Mouse (Mus musculus): ENCODE data around the gene Zfp444. TPM values are rescaled to one million over a fixed set of nuclear protein-coding genes. Genes with fewer than 3 reads are reported as not detected.
A peak's percentile ranks its signal among the peaks of the same experiment; 100 is the strongest.

The Zfp444 gene
- polyA plus RNA-seq (2011; ENCODE audit: insufficient read length, low read depth, missing spikeins), result 15.2 and 20.9 TPM in 2 replicates

DNA sequence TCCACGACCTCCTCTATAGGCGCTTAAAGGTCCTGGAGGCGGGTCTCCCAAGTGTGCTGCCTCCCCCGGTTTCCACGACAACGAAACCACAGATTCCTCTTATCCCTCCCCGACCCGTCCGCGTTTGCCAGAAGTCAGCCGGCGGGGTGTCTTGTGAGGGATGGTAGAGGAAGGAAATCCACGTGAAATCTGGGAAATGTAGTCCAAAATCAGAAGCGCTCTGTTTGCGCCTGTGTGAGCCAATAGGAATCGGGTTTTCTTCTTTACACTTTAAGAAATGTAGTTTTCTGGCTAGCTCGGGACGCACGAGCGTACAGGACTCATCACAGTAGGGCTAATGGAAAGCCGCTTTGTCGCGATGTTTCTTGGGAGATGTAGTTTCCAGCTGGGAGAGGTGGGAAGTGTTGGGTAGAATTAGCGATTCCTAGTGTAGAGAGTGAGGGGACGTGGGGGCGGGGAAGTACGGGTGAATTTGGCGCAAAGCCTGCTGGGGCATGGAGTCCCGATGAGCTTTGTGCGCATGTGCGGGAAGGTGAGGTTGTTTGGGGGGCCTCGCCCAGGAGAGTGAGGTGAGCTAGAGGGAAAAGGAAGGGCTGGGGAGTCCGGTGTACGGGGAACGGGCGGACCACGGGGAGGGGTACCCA is at the start of gene Zfp444:
Gene Zfp444 (plus strand): TSS at position 221 of the 644 bp plus-strand sequence.
- Histone ChIP-seq H3K27ac (ENCODE audit: insufficient read depth, low read length) (peak within 1 kb of the TSS; percentile 25), H3K4me1 (ENCODE audit: control insufficient read depth, insufficient read depth, low read length) (no peaks in the 10 kb centered on the region), H3K4me3 (ENCODE audit: insufficient read depth, low read length) (peak within 1 kb of the TSS; percentile 95)
- no peak for TF ChIP-seq CTCF (IDR thresholded peaks at IDR 0.05; ENCODE audit: borderline replicate concordance, insufficient read depth, low read length)
- TF ChIP-seq POLR2A (IDR thresholded peaks at IDR 0.05; ENCODE audit: low read depth, low read length), result peak; percentile 75

- Histone ChIP-seq H3K4me3 (ENCODE audit: insufficient read depth, low read length) (no peak overlapping the region), H3K4me1 (ENCODE audit: control insufficient read depth, insufficient read depth, low read length) (no peaks in the 10 kb centered on the region), H3K27ac (ENCODE audit: insufficient read depth, low read length) (no peak overlapping the region)
- TF ChIP-seq CTCF (IDR thresholded peaks at IDR 0.05; ENCODE audit: borderline replicate concordance, insufficient read depth, low read length) (peak; percentile 40; the same call in 1 of the 2 replicates), POLR2A (IDR thresholded peaks at IDR 0.05; ENCODE audit: low read depth, low read length) (no peak)
Observed at GRCm38 (mm10) chr7:6126690-6127448, 45.2 kb upstream of the Zfp444 start.

DNA sequence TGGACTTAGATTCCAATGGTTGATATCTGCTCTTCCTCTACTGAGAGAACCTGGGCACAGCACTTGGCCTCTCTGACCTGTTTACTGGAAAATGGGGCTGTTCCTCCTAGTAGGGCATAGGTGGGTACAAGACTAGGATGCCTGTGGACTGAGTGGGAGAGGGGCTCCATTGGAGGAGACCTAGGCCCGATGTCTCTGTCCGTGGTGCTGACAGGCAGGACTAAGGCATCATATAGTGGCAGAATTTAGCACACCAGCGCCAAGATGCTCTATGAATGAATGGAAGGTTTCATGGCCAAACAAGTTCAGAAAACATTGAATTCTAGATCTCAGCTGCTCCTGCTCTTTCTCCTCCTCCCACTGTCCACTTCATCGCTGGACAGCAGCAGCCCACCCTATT is 41.7 kb upstream of the Zfp444 start:
- Histone ChIP-seq H3K4me3 (ENCODE audit: insufficient read depth, low read length) (no peak overlapping the region), H3K27ac (ENCODE audit: insufficient read depth, low read length) (no peak overlapping the region), H3K4me1 (ENCODE audit: control insufficient read depth, insufficient read depth, low read length) (no peaks in the 10 kb centered on the region)
- TF ChIP-seq CTCF (IDR thresholded peaks at IDR 0.05; ENCODE audit: borderline replicate concordance, insufficient read depth, low read length) (no peak), POLR2A (IDR thresholded peaks at IDR 0.05; ENCODE audit: low read depth, low read length) (no peak)

- Histone ChIP-seq H3K4me1 (ENCODE audit: control insufficient read depth, insufficient read depth, low read length) (no peaks in the 10 kb centered on the region), H3K27ac (ENCODE audit: insufficient read depth, low read length) (no peak overlapping the region)
Observed at GRCm38 (mm10) chr7:6132646-6133045, 39.4 kb upstream of the Zfp444 start.

GRCm38 (mm10) chr7:6136497-6136896 is 35.5 kb upstream of the Zfp444 start:
- Histone ChIP-seq H3K4me3 (ENCODE audit: insufficient read depth, low read length) (no peak overlapping the region), H3K4me1 (ENCODE audit: control insufficient read depth, insufficient read depth, low read length) (no peaks in the 10 kb centered on the region), H3K27ac (ENCODE audit: insufficient read depth, low read length) (no peak overlapping the region)
- TF ChIP-seq POLR2A (IDR thresholded peaks at IDR 0.05; ENCODE audit: low read depth, low read length), result no peak
- no peak for TF ChIP-seq CTCF (IDR thresholded peaks at IDR 0.05; ENCODE audit: borderline replicate concordance, insufficient read depth, low read length)

More at GRCm38 (mm10) chr7:6132646-6133045, 39.4 kb upstream of the Zfp444 start:
- TF ChIP-seq POLR2A (IDR thresholded peaks at IDR 0.05; ENCODE audit: low read depth, low read length) (no peak), CTCF (IDR thresholded peaks at IDR 0.05; ENCODE audit: borderline replicate concordance, insufficient read depth, low read length) (no peak)
- no peak overlapping the region for H3K4me3 ChIP-seq (ENCODE audit: insufficient read depth, low read length)

- no peaks in the 10 kb centered on the region for H3K4me1 ChIP-seq (ENCODE audit: control insufficient read depth, insufficient read depth, low read length)
- no peak for TF ChIP-seq CTCF (IDR thresholded peaks at IDR 0.05; ENCODE audit: borderline replicate concordance, insufficient read depth, low read length)
- TF ChIP-seq POLR2A (IDR thresholded peaks at IDR 0.05; ENCODE audit: low read depth, low read length), result no peak
- H3K27ac ChIP-seq (ENCODE audit: insufficient read depth, low read length), result no peak overlapping the region
- H3K4me3 ChIP-seq (ENCODE audit: insufficient read depth, low read length), result no peak overlapping the region
Observed at GRCm38 (mm10) chr7:6139295-6139694, 32.7 kb upstream of the Zfp444 start.

- H3K4me3 ChIP-seq (ENCODE audit: insufficient read depth, low read length), result no peak overlapping the region
- TF ChIP-seq CTCF (IDR thresholded peaks at IDR 0.05; ENCODE audit: borderline replicate concordance, insufficient read depth, low read length) (no peak), POLR2A (IDR thresholded peaks at IDR 0.05; ENCODE audit: low read depth, low read length) (no peak)
- H3K27ac ChIP-seq (ENCODE audit: insufficient read depth, low read length), result no peak overlapping the region
- H3K4me1 ChIP-seq (ENCODE audit: control insufficient read depth, insufficient read depth, low read length), result peaks cover 14% of the 10 kb centered on the region
Observed at GRCm38 (mm10) chr7:6143991-6144531, 28.0 kb upstream of the Zfp444 start.

DNA sequence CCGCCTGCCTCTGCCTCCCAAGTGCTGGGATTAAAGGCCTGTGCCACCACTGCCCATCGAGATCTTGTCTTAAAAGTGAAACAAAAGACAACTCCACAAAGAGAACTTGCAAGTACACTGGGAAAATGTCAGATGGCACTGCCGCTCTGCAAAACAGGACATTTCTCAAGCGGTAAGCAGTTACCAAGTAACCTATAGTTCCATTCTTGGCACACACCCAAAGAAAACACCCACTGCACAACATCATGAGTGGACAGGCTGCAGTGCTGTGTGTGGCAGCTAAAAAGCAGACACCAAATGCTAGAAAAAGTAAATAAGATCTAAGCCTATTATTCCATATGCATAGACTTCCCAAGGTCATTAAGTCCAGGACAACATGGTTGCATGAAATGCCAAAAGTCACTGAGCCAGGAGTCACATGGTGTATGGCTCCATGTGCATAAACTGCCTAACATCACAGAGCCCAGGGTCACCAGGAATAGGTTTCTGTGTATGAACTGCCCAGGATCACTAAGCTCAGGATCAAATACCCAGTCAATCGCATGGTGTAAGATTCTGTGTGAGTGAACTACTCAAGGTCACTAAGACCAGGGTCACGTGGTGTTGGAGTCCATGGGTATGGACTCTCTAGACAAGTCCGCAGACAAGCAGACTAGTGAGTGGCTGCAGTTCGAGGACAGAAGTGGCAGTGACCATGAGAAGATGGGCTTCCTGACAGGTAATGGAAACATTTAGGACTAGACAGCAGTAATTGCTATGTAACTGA is 26.4 kb upstream of the Zfp444 start:
- no peak for TF ChIP-seq POLR2A (IDR thresholded peaks at IDR 0.05; ENCODE audit: low read depth, low read length)
- no peak for TF ChIP-seq CTCF (IDR thresholded peaks at IDR 0.05; ENCODE audit: borderline replicate concordance, insufficient read depth, low read length)
- H3K4me1 ChIP-seq (ENCODE audit: control insufficient read depth, insufficient read depth, low read length), result peaks cover 14% of the 10 kb centered on the region
- peak overlapping the region; percentile 84 for H3K27ac ChIP-seq (ENCODE audit: insufficient read depth, low read length)
- H3K4me3 ChIP-seq (ENCODE audit: insufficient read depth, low read length), result no peak overlapping the region

DNA sequence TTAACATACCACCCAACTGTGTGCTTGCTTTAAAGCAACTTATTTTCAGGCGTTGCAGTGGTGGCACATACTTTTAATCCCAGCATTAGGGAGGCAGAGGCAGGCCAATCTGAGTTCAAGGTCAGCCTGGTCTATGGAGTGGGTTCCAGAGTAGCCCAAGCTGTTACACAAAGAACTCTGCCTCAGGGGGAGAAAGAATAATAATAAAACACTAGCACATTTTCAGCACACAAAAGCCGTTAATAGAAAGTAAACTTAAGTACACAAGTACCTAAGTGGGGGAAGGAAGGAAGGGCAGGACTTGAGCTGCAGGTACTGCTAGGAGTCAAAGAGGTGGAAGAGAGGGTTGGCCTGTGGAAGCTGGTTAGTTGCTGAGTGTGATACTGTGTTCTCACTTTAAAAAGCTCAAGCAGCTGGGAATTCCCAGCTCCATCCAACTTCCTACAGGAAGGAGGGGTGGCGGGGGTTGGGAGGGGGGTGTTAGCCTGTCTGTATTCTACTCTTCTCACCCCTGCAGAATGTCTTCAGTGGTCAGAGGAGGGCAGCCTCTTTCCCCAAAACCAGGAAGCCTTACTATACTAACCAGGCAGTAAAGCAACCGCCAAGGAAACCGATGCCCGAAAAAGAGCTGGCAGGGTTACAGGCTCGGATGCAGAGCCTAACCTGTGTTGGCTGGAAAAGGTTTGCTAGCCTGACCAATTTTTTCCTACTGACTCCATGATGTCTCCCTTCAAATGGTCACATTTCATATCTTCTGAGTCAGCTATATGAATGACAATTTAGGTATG is 25.6 kb upstream of the Zfp444 start:
- Histone ChIP-seq H3K27ac (ENCODE audit: insufficient read depth, low read length) (peak overlapping the region; percentile 84), H3K4me1 (ENCODE audit: control insufficient read depth, insufficient read depth, low read length) (peaks cover 14% of the 10 kb centered on the region), H3K4me3 (ENCODE audit: insufficient read depth, low read length) (no peak overlapping the region)
- TF ChIP-seq CTCF (IDR thresholded peaks at IDR 0.05; ENCODE audit: borderline replicate concordance, insufficient read depth, low read length) (no peak), POLR2A (IDR thresholded peaks at IDR 0.05; ENCODE audit: low read depth, low read length) (no peak)

All from embryonic fibroblast, embryonic 13.5 days (primary cell).